Mouse (Mus musculus) midbrain, postnatal 0 days (tissue): Measurements from ENCODE around the gene Nrde2. TPM values are rescaled to one million over a fixed set of nuclear protein-coding genes. Genes with fewer than 3 reads are reported as not detected.
A peak's percentile ranks its signal among the peaks of the same experiment; 100 is the strongest.

Experiments used
- ATAC-seq: fragments of 200-750 bp; cut with Nextera tagmentation; 2 replicates; pipeline ENCODE4 v1.8.0; 2017; ENCODE audit warnings: moderate number of reproducible peaks, mild to moderate bottlenecking, moderate TSS enrichment, moderate library complexity; ENCODE audit not compliant: low FRiP score
- DNase-seq: peaks from one replicate; pipeline ENCODE4 v3.0.0-alpha.2; 2015; ENCODE audit warnings: low spot score
- H3K27ac ChIP-seq: fragments of 300-500 bp; sonication (generic); 2 replicates; pipeline ENCODE4 v1.5.1; 2014; ENCODE audit warnings: low read depth, mild to moderate bottlenecking, low read length, mixed read lengths
- H3K27me3 ChIP-seq: fragments of 300-500 bp; sonication (generic); 2 replicates; pipeline ENCODE4 v1.6.1; 2014; ENCODE audit warnings: low read length, control low read depth, mixed read lengths; ENCODE audit not compliant: insufficient read depth
- H3K36me3 ChIP-seq: fragments of 300-500 bp; sonication (generic); 2 replicates; pipeline ENCODE4 v1.6.1; 2014; ENCODE audit warnings: low read length, control low read depth, mixed read lengths; ENCODE audit not compliant: insufficient read depth
- H3K4me1 ChIP-seq: fragments of 300-500 bp; sonication (generic); 2 replicates; pipeline ENCODE4 v1.6.1; 2014; ENCODE audit warnings: mild to moderate bottlenecking, control low read depth, antibody characterized with exemption, low read length, mixed read lengths; ENCODE audit not compliant: insufficient read depth
- H3K4me2 ChIP-seq: fragments of 300-500 bp; sonication (generic); 2 replicates; pipeline ENCODE4 v1.6.1; 2014; ENCODE audit warnings: low read depth, mild to moderate bottlenecking, low read length, mixed read lengths; ENCODE audit not compliant: poor library complexity, severe bottlenecking
- H3K4me3 ChIP-seq: fragments of 300-500 bp; sonication (generic); 2 replicates; pipeline ENCODE4 v1.5.1; 2014; ENCODE audit warnings: low read depth, mild to moderate bottlenecking, low read length, moderate library complexity
- H3K9ac ChIP-seq: fragments of 300-500 bp; sonication (generic); replicated peaks from 2 replicates; pipeline ENCODE4 v1.6.1; 2014; ENCODE audit warnings: mild to moderate bottlenecking, low read length, moderate library complexity, mixed read lengths; ENCODE audit not compliant: poor library complexity, severe bottlenecking
- H3K9me3 ChIP-seq: fragments of 300-500 bp; sonication (generic); 2 replicates; pipeline ENCODE4 v1.6.1; 2016; ENCODE audit warnings: low read length, control low read depth
- CTCF ChIP-seq: IDR thresholded peaks from 2 replicates; pipeline ENCODE4 v1.5.1; 2016; ENCODE audit warnings: antibody characterized with exemption, mild to moderate bottlenecking
- WGBS: fragments of 180-500 bp; shearing (Covaris S2); extraction: QIAGEN DNeasy Blood & Tissue Kit; methylation state at CpG from one replicate; pipeline ENCODE4 v1.1.7; 2014; 5-methylcytosine and 5-hydroxymethylcytosine counted together
- polyA plus RNA-seq: library from polyadenylated mRNA; unstranded; fragments of >200 nt; fragmentation: Nextera tagmentation; extraction: Ambion mirVana; gene quantifications from 2 replicates; pipeline ENCODE4 v1.2.1, GENCODE M21; 2015
- total RNA-seq: library from RNA; depleted of rRNA; stranded (reverse); fragments of >200 nt; gene quantifications from 2 replicates; pipeline ENCODE4 v1.2.3, GENCODE M21; 2014

Nrde2 gene
- total and polyA plus RNA-seq, 2 experiments from 2014 or later, result 13.1 to 13.9 TPM

DNA sequence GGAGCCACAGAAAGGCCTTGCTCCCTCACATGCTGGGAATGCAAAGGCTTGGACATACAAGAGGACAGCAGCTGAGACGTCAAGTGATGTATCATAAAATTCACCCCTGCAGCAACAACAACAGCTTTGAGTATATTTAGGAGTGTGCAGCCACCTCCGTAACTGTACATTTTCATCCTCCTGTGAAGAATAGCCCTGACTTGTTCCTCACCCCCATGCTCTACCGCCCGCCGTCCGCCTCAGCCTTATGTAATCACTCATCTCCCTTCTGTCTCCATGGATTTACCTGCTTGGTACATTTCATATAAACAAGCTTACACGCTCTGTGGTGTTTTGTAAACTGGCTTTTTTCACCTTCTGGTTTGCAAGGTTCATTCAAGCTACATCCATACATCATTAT, 7.0 kb downstream of the Nrde2 start:
- peaks cover 26% of the 10 kb centered on the region for H3K36me3 ChIP-seq
- no peak overlapping the region for H3K27ac ChIP-seq
- TF ChIP-seq CTCF, result no peak
- WGBS, result 96% methylated on average over 7 of the region's 7 CpGs
- H3K4me2 ChIP-seq, result no peak overlapping the region
- DNase-seq (no peak), ATAC-seq (no peak)
- H3K4me1 ChIP-seq, result no peaks in the 10 kb centered on the region
- no peaks in the 10 kb centered on the region for H3K27me3 ChIP-seq
- no peak overlapping the region for H3K4me3 ChIP-seq
- H3K9me3 ChIP-seq, result no peaks in the 10 kb centered on the region
- H3K9ac ChIP-seq, result no peak overlapping the region

DNA sequence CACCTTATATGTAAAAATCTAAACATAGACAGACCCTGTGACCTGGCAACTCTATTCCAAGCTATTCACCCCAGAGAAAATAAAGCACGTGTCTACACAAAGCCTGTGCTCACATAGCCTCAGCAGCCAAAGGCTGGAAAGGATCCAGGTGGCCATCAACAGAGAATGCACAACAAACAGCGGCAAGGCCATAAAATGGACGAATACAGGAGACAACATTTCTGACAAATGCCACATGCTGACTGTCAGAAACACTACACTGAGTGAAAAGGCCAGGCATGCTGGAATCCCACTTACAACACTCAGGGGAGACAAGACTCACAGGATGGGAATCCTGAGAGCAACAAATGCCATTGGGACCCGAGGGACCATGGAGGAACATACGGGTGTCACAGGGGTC, 15.2 kb downstream of the Nrde2 start:
- Histone ChIP-seq H3K9me3 (no peaks in the 10 kb centered on the region), H3K36me3 (peaks cover 61% of the 10 kb centered on the region), H3K27ac (no peak overlapping the region), H3K4me3 (no peak overlapping the region), H3K4me2 (no peak overlapping the region), H3K27me3 (no peaks in the 10 kb centered on the region), H3K4me1 (no peaks in the 10 kb centered on the region), H3K9ac (no peak overlapping the region)
- WGBS, result 80% methylated on average over 5 of the region's 5 CpGs
- ATAC-seq, result no peak
- no peak for TF ChIP-seq CTCF
- DNase-seq, result no peak

DNA sequence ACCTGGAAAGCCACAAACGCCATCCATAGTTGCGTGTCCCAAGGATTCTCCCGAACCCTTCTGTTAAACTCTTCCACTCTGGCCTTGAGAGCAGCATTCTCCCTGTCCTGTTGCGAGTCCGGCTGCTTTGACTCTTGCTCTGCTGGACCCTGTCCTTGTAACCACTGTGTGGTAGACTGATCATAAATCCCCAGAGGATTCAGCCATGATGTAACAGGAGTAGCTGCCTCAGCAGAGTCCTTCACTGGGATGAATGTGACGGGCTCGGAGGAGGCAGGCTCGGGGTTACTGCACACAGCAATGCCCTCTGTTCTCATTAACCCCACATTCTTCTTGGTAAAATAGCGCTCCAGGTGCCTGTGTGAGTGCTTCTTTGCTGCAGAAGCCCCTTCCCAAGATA, 15.7 kb downstream of the Nrde2 start:
- no peak overlapping the region for H3K4me3 ChIP-seq
- DNase-seq (no peak), ATAC-seq (no peak)
- H3K27me3 ChIP-seq, result no peaks in the 10 kb centered on the region
- no peak overlapping the region for H3K9ac ChIP-seq
- H3K36me3 ChIP-seq, result peaks cover 60% of the 10 kb centered on the region
- no peaks in the 10 kb centered on the region for H3K9me3 ChIP-seq
- no peak for TF ChIP-seq CTCF
- H3K4me1 ChIP-seq, result no peaks in the 10 kb centered on the region
- no peak overlapping the region for H3K27ac ChIP-seq
- WGBS, result 94% methylated on average over 9 of the region's 9 CpGs
- no peak overlapping the region for H3K4me2 ChIP-seq

DNA sequence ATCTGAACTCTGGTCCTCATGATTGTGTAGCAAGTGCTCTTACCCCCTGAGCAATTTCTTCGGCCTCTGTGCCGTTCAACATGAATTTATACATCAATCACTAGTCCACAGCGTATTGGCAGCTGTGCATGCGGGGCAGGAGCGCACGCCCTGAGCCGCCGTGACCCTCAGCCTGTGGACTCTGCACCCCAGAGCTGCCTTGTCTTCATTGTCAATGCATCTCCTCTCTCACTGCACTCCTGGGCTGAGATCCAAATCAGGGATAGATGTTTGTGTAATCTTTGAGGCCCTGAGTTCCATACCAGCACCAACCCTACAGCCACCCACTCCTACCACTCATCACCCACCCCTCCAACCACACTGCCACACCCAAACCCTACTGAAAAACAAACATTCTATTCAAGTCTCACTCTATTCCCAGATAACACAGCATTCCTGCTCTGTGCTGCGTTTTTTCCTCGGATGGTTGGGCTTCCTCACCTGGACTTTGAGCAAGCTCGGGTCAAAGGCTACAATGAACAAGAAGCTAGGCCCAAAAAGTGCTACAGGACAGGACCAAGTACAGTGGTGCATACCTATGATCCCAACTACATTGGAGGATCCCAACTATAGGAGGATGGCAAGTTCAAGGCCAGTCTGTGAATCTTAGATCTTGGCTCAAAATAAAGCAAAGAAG, 16.5 kb downstream of the Nrde2 start:
- no peak overlapping the region for H3K9ac ChIP-seq
- DNase-seq (no peak), ATAC-seq (no peak)
- H3K27ac ChIP-seq, result no peak overlapping the region
- H3K9me3 ChIP-seq, result no peaks in the 10 kb centered on the region
- no peak for TF ChIP-seq CTCF
- H3K4me2 ChIP-seq, result no peak overlapping the region
- no peak overlapping the region for H3K4me3 ChIP-seq
- H3K27me3 ChIP-seq, result no peaks in the 10 kb centered on the region
- no peaks in the 10 kb centered on the region for H3K4me1 ChIP-seq
- H3K36me3 ChIP-seq, result peaks cover 65% of the 10 kb centered on the region
- WGBS, result 94% methylated on average over 11 of the region's 11 CpGs

DNA sequence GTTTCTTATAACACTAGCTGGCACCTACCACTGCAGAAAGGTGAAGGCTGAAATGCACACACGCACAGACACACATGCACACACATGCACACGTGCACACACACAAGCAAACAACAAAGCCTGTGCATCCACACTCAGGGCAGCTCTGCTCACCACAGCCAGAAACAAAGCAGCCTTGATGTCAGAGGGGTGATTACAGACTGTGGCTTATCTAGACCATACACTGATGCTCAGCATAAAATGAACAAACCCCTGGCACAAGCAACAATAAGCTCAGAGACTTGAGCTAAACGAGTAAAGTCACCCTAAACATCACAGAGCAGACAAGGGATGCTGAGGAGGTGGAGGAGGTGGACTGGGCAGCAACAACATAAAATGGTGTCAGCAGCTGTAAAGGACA, 24.3 kb downstream of the Nrde2 start:
- Histone ChIP-seq H3K9ac (no peak overlapping the region), H3K4me1 (no peaks in the 10 kb centered on the region), H3K9me3 (no peaks in the 10 kb centered on the region), H3K36me3 (peaks cover 63% of the 10 kb centered on the region), H3K4me2 (no peak overlapping the region), H3K27me3 (no peaks in the 10 kb centered on the region), H3K4me3 (no peak overlapping the region), H3K27ac (no peak overlapping the region)
- WGBS, result 94% methylated on average over 3 of the region's 3 CpGs
- ATAC-seq, result no peak
- TF ChIP-seq CTCF, result no peak
- no peak for DNase-seq

DNA sequence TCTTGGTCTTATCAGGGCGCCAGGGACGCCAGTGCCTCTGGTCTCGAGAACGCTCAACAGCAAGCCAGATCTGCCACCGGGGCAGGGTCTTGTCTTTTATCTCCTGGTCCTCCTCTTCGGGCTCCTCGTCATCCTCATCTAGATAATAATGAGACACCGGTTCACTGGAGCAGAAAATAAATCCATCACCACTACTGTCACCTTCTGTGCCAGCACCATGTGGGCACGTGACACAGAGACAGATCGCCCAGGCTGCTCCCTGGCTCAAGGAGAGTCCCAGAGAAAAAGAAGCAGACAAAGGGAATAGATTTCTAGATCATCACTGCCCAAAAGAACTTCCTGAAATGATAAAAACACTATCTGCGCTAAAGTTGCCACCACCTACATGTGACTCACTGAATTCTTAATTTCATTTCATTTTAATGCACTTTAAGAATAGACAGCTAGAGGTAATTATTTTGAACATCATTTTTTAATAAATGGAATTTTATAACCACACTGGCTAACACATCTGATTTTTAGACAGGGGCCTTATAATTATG, 25.0 kb downstream of the Nrde2 start:
- 81% methylated on average over 11 of the region's 11 CpGs for WGBS
- no peak for TF ChIP-seq CTCF
- Histone ChIP-seq H3K27me3 (no peaks in the 10 kb centered on the region), H3K4me1 (no peaks in the 10 kb centered on the region), H3K4me2 (no peak overlapping the region), H3K9me3 (no peaks in the 10 kb centered on the region), H3K9ac (no peak overlapping the region), H3K36me3 (peaks cover 61% of the 10 kb centered on the region), H3K4me3 (no peak overlapping the region), H3K27ac (no peak overlapping the region)
- ATAC-seq, result no peak; the same call in 1 of the 2 replicates
- DNase-seq, result peak; percentile 73
